Mouse (Mus musculus) heart, embryonic 13.5 days (tissue): ENCODE measurements around the gene Galnt7. TPM values are rescaled to one million over a fixed set of nuclear protein-coding genes. Genes with fewer than 3 reads are reported as not detected.
"Not testable (repeated sequence)": the region's sequence is repeated elsewhere in the genome, so short reads cannot be mapped to it uniquely, and the experiment has no call there.

Source experiments
- ATAC-seq: fragments of 200-750 bp; cut with Nextera tagmentation; 2 replicates; pipeline ENCODE4 v1.8.0; 2017; ENCODE audit warnings: moderate TSS enrichment; ENCODE audit not compliant: insufficient number of reproducible peaks, low FRiP score, low TSS enrichment; ENCODE audit errors: extremely low read depth
- H3K27ac ChIP-seq: fragments of 300-500 bp; sonication (generic); replicated peaks from 2 replicates; pipeline ENCODE4 v1.5.1; 2015; ENCODE audit warnings: moderate library complexity, mild to moderate bottlenecking, inconsistent platforms
- H3K27me3 ChIP-seq: fragments of 300-500 bp; sonication (generic); replicated peaks from 2 replicates; pipeline ENCODE4 v1.6.1; 2015; ENCODE audit warnings: mild to moderate bottlenecking, inconsistent platforms
- H3K36me3 ChIP-seq: fragments of 300-500 bp; sonication (generic); 2 replicates; pipeline ENCODE4 v1.6.1; 2015; ENCODE audit warnings: mild to moderate bottlenecking, inconsistent platforms
- H3K4me1 ChIP-seq: fragments of 300-500 bp; sonication (generic); 2 replicates; pipeline ENCODE4 v1.6.1; 2015; ENCODE audit warnings: inconsistent platforms
- H3K4me2 ChIP-seq: fragments of 300-500 bp; sonication (generic); 2 replicates; pipeline ENCODE4 v1.6.1; 2015; ENCODE audit warnings: inconsistent platforms, mild to moderate bottlenecking, moderate library complexity
- H3K4me3 ChIP-seq: fragments of 300-500 bp; sonication (generic); 2 replicates; pipeline ENCODE4 v1.5.1; 2015; ENCODE audit warnings: moderate library complexity, mild to moderate bottlenecking, inconsistent platforms
- H3K9ac ChIP-seq: fragments of 300-500 bp; sonication (generic); 2 replicates; pipeline ENCODE4 v1.6.1; 2015; ENCODE audit warnings: inconsistent platforms, mild to moderate bottlenecking, moderate library complexity
- H3K9me3 ChIP-seq: fragments of 300-500 bp; sonication (generic); 2 replicates; pipeline ENCODE4 v1.6.1; 2016; ENCODE audit warnings: inconsistent platforms
- WGBS: fragments of 180-500 bp; shearing (Covaris S2); methylation state at CpG from one replicate; pipeline ENCODE4 v1.1.7; 2015; ENCODE audit warnings: mixed read lengths; 5-methylcytosine and 5-hydroxymethylcytosine counted together
- polyA plus RNA-seq: library from polyadenylated mRNA; unstranded; fragments of >200 nt; fragmentation: Nextera tagmentation; extraction: Ambion mirVana; gene quantifications from 2 replicates; pipeline ENCODE4 v1.2.1, GENCODE M21; 2015

The Galnt7 gene
- polyA plus RNA-seq, 1 experiment from 2014 or later = 5.9 TPM

- no peak overlapping the region for H3K4me2 ChIP-seq
- no peak for ATAC-seq
- 59% methylated on average over 7 of the region's 7 CpGs for WGBS
Observed at GRCm38 (mm10) chr8:57538601-57539000, 114.2 kb downstream of the Galnt7 start.

DNA sequence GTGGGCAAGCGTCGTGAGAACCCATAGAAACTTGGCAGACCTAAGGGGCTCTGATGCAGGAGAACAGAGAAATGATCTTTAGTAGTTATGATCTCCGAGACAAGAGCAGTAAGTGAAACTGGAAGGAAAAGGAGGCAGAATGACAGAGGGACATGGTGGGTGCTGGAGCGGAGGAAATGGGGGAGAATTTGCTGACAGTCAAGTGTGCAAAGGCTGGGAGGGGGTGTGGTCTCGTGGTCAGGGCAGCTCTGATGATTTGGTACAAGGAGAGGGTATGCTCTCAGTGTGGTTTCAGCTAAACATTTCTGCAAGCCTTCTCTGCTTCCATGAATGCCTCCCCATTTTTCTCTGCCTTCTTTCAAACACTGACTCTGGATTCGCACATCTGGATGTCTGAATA lies 116.7 kb downstream of the Galnt7 start:
- Histone ChIP-seq H3K27ac (no peak overlapping the region), H3K9ac (no peak overlapping the region), H3K4me2 (no peak overlapping the region), H3K9me3 (no peaks in the 10 kb centered on the region), H3K4me3 (no peak overlapping the region), H3K4me1 (peaks cover 9% of the 10 kb centered on the region; the same call in 1 of the 2 replicates), H3K36me3 (peaks cover 18% of the 10 kb centered on the region), H3K27me3 (no peaks in the 10 kb centered on the region)
- 87% methylated on average over 6 of the region's 6 CpGs for WGBS
- no peak for ATAC-seq

More at GRCm38 (mm10) chr8:57538601-57539000, 114.2 kb downstream of the Galnt7 start:
- Histone ChIP-seq H3K9me3 (no peaks in the 10 kb centered on the region), H3K4me1 (peaks cover 6% of the 10 kb centered on the region; the same call in 1 of the 2 replicates), H3K4me3 (no peak overlapping the region), H3K27ac (no peak overlapping the region), H3K36me3 (peaks cover 18% of the 10 kb centered on the region), H3K27me3 (no peaks in the 10 kb centered on the region), H3K9ac (no peak overlapping the region)

- H3K4me2 ChIP-seq = no peak overlapping the region
- H3K4me3 ChIP-seq = no peak overlapping the region
- no peak overlapping the region for H3K9ac ChIP-seq
- ATAC-seq = no peak
- 79% methylated on average over 4 of the region's 4 CpGs for WGBS
- peaks cover 16% of the 10 kb centered on the region for H3K4me1 ChIP-seq
- peaks cover 18% of the 10 kb centered on the region for H3K36me3 ChIP-seq
- H3K27me3 ChIP-seq = no peaks in the 10 kb centered on the region
- no peaks in the 10 kb centered on the region for H3K9me3 ChIP-seq
- H3K27ac ChIP-seq = no peak overlapping the region
Observed at GRCm38 (mm10) chr8:57534495-57534894, 118.3 kb downstream of the Galnt7 start.

- no peaks in the 10 kb centered on the region for H3K27me3 ChIP-seq
- H3K4me2 ChIP-seq = no peak overlapping the region
- 81% methylated on average over 4 of the region's 4 CpGs for WGBS
- no peak for ATAC-seq
- H3K4me1 ChIP-seq = peaks cover 13% of the 10 kb centered on the region
- H3K4me3 ChIP-seq = no peak overlapping the region
- H3K27ac ChIP-seq = no peak overlapping the region
- H3K9ac ChIP-seq = no peak overlapping the region
- no peaks in the 10 kb centered on the region for H3K9me3 ChIP-seq
- H3K36me3 ChIP-seq = peaks cover 18% of the 10 kb centered on the region
Observed at GRCm38 (mm10) chr8:57533106-57533505, 119.7 kb downstream of the Galnt7 start.

- Histone ChIP-seq H3K4me2 (no peak overlapping the region), H3K4me3 (no peak overlapping the region), H3K9me3 (no peaks in the 10 kb centered on the region), H3K27ac (no peak overlapping the region), H3K27me3 (no peaks in the 10 kb centered on the region), H3K9ac (no peak overlapping the region), H3K4me1 (peaks cover 13% of the 10 kb centered on the region), H3K36me3 (peaks cover 18% of the 10 kb centered on the region)
- no peak for ATAC-seq
- 52% methylated on average over 2 of the region's 2 CpGs for WGBS
Observed at GRCm38 (mm10) chr8:57532223-57532622, 120.6 kb downstream of the Galnt7 start.

DNA sequence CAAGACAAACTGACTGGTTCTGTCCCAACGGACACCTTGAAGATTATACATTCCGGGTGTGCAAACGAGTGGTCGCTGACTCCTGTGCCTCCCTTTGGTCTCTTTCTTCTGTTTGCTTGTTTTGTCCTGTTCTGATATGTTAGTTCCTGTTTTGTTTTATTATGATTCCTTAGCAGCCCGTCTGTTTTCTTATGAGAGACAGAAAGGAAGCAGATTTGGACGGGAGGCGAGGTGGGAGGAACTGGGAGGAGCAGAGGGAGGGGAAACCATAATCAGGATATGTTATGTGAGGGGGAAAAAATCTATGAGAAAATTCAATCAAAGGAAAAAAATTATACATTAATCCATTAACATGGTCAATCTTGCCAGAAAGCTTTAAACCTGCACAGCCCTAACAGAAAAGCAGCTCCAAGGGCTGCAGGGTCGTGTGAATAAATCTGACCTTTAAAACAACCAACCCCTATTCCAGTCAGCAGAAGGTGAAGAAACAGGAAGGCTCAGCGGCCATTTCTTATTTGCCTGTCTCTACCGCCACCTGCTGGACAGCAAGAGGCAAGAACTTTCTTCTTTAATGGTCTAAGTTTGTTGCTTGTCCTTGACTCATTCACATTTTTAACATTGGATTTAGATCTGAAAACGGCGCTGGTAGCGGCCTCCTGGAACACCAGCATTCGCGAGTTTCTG lies 122.0 kb downstream of the Galnt7 start:
- H3K9ac ChIP-seq = peak overlapping the region; percentile 72
- ATAC-seq = 0 out of 2 replicates have a peak, but pooled peaks have one; percentile 51
- no peaks in the 10 kb centered on the region for H3K27me3 ChIP-seq
- H3K27ac ChIP-seq = peak overlapping the region; percentile 33; the same call in 1 of the 2 replicates
- 18% methylated on average over 15 of the region's 15 CpGs for WGBS
- peaks cover 13% of the 10 kb centered on the region for H3K36me3 ChIP-seq
- H3K4me2 ChIP-seq = peak overlapping the region; percentile 59
- peaks cover 13% of the 10 kb centered on the region for H3K4me1 ChIP-seq
- H3K4me3 ChIP-seq = peak overlapping the region; percentile 38
- no peaks in the 10 kb centered on the region for H3K9me3 ChIP-seq

- H3K4me1 ChIP-seq = peaks cover 13% of the 10 kb centered on the region
- H3K9ac ChIP-seq = peak overlapping the region; percentile 72
- no peaks in the 10 kb centered on the region for H3K9me3 ChIP-seq
- WGBS = 77% methylated on average over 13 of the region's 13 CpGs
- H3K4me2 ChIP-seq = peak overlapping the region; percentile 59
- ATAC-seq = no peak
- peaks cover 13% of the 10 kb centered on the region for H3K36me3 ChIP-seq
- H3K27ac ChIP-seq = peak overlapping the region; percentile 33; the same call in 1 of the 2 replicates
- peak overlapping the region; percentile 38 for H3K4me3 ChIP-seq
- H3K27me3 ChIP-seq = no peaks in the 10 kb centered on the region
Observed at GRCm38 (mm10) chr8:57530238-57530637, 122.6 kb downstream of the Galnt7 start.

- ATAC-seq = no peak
- H3K27me3 ChIP-seq = no peaks in the 10 kb centered on the region
- no peaks in the 10 kb centered on the region for H3K9me3 ChIP-seq
- peaks cover 10% of the 10 kb centered on the region; the same call in 1 of the 2 replicates for H3K36me3 ChIP-seq
- 86% methylated on average over 1 of the region's 1 CpGs for WGBS
- no peak overlapping the region for H3K4me2 ChIP-seq
- no peak overlapping the region for H3K4me3 ChIP-seq
- H3K27ac ChIP-seq = no peak overlapping the region
- peaks cover 13% of the 10 kb centered on the region for H3K4me1 ChIP-seq
- no peak overlapping the region for H3K9ac ChIP-seq
Observed at GRCm38 (mm10) chr8:57528036-57528435, 124.8 kb downstream of the Galnt7 start.

- no peak for ATAC-seq
Observed at GRCm38 (mm10) chr8:57520186-57520786, 132.5 kb downstream of the Galnt7 start.

GRCm38 (mm10) chr8:57517723-57518122 lies 135.1 kb downstream of the Galnt7 start:
- Histone ChIP-seq H3K36me3 (peaks cover 57% of the 10 kb centered on the region), H3K4me1 (peaks cover 9% of the 10 kb centered on the region), H3K4me3 (no peak overlapping the region), H3K4me2 (no peak overlapping the region), H3K27ac (no peak overlapping the region), H3K9ac (no peak overlapping the region), H3K9me3 (no peaks in the 10 kb centered on the region), H3K27me3 (no peaks in the 10 kb centered on the region)
- WGBS = 88% methylated on average over 3 of the region's 3 CpGs
- no peak for ATAC-seq

More at GRCm38 (mm10) chr8:57520186-57520786, 132.5 kb downstream of the Galnt7 start:
- H3K9ac ChIP-seq = no peak overlapping the region
- no peaks in the 10 kb centered on the region for H3K4me1 ChIP-seq
- H3K36me3 ChIP-seq = peaks cover 50% of the 10 kb centered on the region
- 56% methylated on average over 12 of the region's 12 CpGs for WGBS
- no peaks in the 10 kb centered on the region for H3K9me3 ChIP-seq
- H3K27me3 ChIP-seq = no peaks in the 10 kb centered on the region
- no peak overlapping the region for H3K4me2 ChIP-seq
- H3K4me3 ChIP-seq = no peak overlapping the region
- no peak overlapping the region for H3K27ac ChIP-seq

- not testable (repeated sequence) for H3K9me3 ChIP-seq, ATAC-seq, H3K4me2 ChIP-seq, H3K9ac ChIP-seq, H3K4me1 ChIP-seq, H3K4me3 ChIP-seq, H3K27ac ChIP-seq, H3K27me3 ChIP-seq
- 75% methylated on average over 5 of the region's 5 CpGs for WGBS
- peaks cover 52% of the 10 kb centered on the region for H3K36me3 ChIP-seq
Observed at GRCm38 (mm10) chr8:57516685-57517084, 136.1 kb downstream of the Galnt7 start.
